Mouse (Mus musculus) CH12.LX (cell line): Measurements from ENCODE around the gene Nkx3-2. TPM values are rescaled to one million over a fixed set of nuclear protein-coding genes. Genes with fewer than 3 reads are reported as not detected.
A peak's percentile ranks its signal among the peaks of the same experiment; 100 is the strongest.

Source experiments
- DNase-seq: peaks from one replicate; pipeline ENCODE4 v3.0.0-alpha.2; 2013; ENCODE audit errors: extremely low read depth
- H3K27ac ChIP-seq: 2 replicates; pipeline ENCODE4 v1.5.1; 2012; ENCODE audit warnings: low read depth, mild to moderate bottlenecking, control low read depth, moderate library complexity; ENCODE audit not compliant: insufficient read depth
- H3K27me3 ChIP-seq: replicated peaks from 2 replicates; pipeline ENCODE3; 2012; ENCODE audit warnings: inconsistent platforms
- H3K36me3 ChIP-seq, 2 experiments: replicated peaks in 1 of 2; 2 replicates each; pipeline versions ENCODE3 to v1.6.1; 2012; ENCODE audit warnings: inconsistent platforms in 1 of 2, low read length in 1 of 2, mild to moderate bottlenecking in 1 of 2, mixed read lengths in 1 of 2, moderate library complexity in 1 of 2; ENCODE audit not compliant: control insufficient read depth in 1 of 2, insufficient read depth in 1 of 2
- H3K4me1 ChIP-seq, 2 experiments: 2 replicates each; pipeline ENCODE4 v1.6.1; 2012; ENCODE audit warnings: inconsistent platforms in 1 of 2, moderate library complexity in 1 of 2; ENCODE audit not compliant: insufficient read depth in 2 of 2, control insufficient read depth in 1 of 2
- H3K4me2 ChIP-seq: 2 replicates; pipeline ENCODE4 v1.6.1; 2012; ENCODE audit warnings: low read depth, mild to moderate bottlenecking, control low read depth; ENCODE audit not compliant: poor library complexity, insufficient read depth, severe bottlenecking
- H3K4me3 ChIP-seq, 3 experiments: fragments of 150-350 bp in 1 of 3; sonication (generic) in 1 of 3; replicated peaks in 1 of 3; 2 replicates each; pipeline versions ENCODE3 to v1.5.1; 2011 to 2012; ENCODE audit warnings: low read depth in 2 of 3, low read length in 2 of 3, mild to moderate bottlenecking in 2 of 3, moderate library complexity in 2 of 3, control low read depth in 1 of 3, improper control_type of control experiment in 1 of 3, inconsistent platforms in 1 of 3, mixed read lengths in 1 of 3; ENCODE audit not compliant: poor library complexity in 1 of 3
- H3K79me2 ChIP-seq: replicated peaks from 2 replicates; pipeline ENCODE4 v1.6.1; 2012; ENCODE audit warnings: mild to moderate bottlenecking, moderate library complexity; ENCODE audit not compliant: control insufficient read depth, poor library complexity, insufficient read depth, severe bottlenecking; ENCODE audit errors: extremely low read depth
- H3K9ac ChIP-seq: 2 replicates; pipeline ENCODE4 v1.6.1; 2012; ENCODE audit warnings: low read depth, mild to moderate bottlenecking, control low read depth, moderate library complexity; ENCODE audit not compliant: insufficient read depth
- H3K9me3 ChIP-seq: replicated peaks from 2 replicates; pipeline ENCODE3; 2012; ENCODE audit warnings: low read length, inconsistent platforms, mixed read lengths
- CHD1 ChIP-seq: IDR thresholded peaks from 2 replicates; pipeline ENCODE4 v1.6.1; 2012; ENCODE audit warnings: low read depth, low read length, improper control_type of control experiment, inconsistent platforms
- CHD2 ChIP-seq: IDR thresholded peaks from 2 replicates; pipeline ENCODE4 v1.6.1; 2011; ENCODE audit warnings: low read length, improper control_type of control experiment
- E2F4 ChIP-seq: IDR thresholded peaks from 2 replicates; pipeline ENCODE4 v1.6.1; 2011; ENCODE audit warnings: low read depth, low read length, improper control_type of control experiment; ENCODE audit not compliant: insufficient replicate concordance
- ELF1 ChIP-seq: IDR thresholded peaks from 2 replicates; pipeline ENCODE4 v1.6.1; 2014; ENCODE audit warnings: low read depth, mild to moderate bottlenecking, inconsistent platforms, low read length, improper control_type of control experiment
- EP300 ChIP-seq: IDR thresholded peaks from 2 replicates; pipeline ENCODE4 v1.6.1; 2011; ENCODE audit warnings: low read length, improper control_type of control experiment
- ETS1 ChIP-seq: conservative IDR thresholded peaks from 2 replicates; pipeline ENCODE4 v1.6.1; 2012; ENCODE audit warnings: low read depth, mild to moderate bottlenecking, inconsistent platforms, low read length, improper control_type of control experiment, moderate library complexity
- HCFC1 ChIP-seq: IDR thresholded peaks from 2 replicates; pipeline ENCODE4 v1.6.1; 2012; ENCODE audit warnings: low read depth, mild to moderate bottlenecking, inconsistent platforms, low read length, improper control_type of control experiment
- IRF4 ChIP-seq: IDR thresholded peaks from 2 replicates; pipeline ENCODE4 v1.6.1; 2014; ENCODE audit warnings: low read depth, mild to moderate bottlenecking, inconsistent platforms, low read length, improper control_type of control experiment
- JUN ChIP-seq: IDR thresholded peaks from 2 replicates; pipeline ENCODE4 v1.6.1; 2011; ENCODE audit warnings: low read depth, mild to moderate bottlenecking, low read length, improper control_type of control experiment, moderate library complexity; ENCODE audit not compliant: insufficient read depth
- JUND ChIP-seq: conservative IDR thresholded peaks from 2 replicates; pipeline ENCODE4 v1.6.1; 2011; ENCODE audit warnings: low read depth, low read length, improper control_type of control experiment
- KAT2A ChIP-seq: IDR thresholded peaks from 2 replicates; pipeline ENCODE4 v1.6.1; 2012; ENCODE audit warnings: low read length, improper control_type of control experiment, inconsistent platforms; ENCODE audit not compliant: insufficient replicate concordance
- MAFK ChIP-seq: IDR thresholded peaks from 2 replicates; pipeline ENCODE4 v1.6.1; 2011; ENCODE audit warnings: low read length, improper control_type of control experiment; ENCODE audit not compliant: insufficient replicate concordance
- MAX ChIP-seq: IDR thresholded peaks from 2 replicates; pipeline ENCODE4 v1.6.1; 2011; ENCODE audit warnings: low read length, improper control_type of control experiment
- MAZ ChIP-seq: IDR thresholded peaks from 2 replicates; pipeline ENCODE4 v1.6.1; 2012; ENCODE audit warnings: low read depth, mild to moderate bottlenecking, inconsistent platforms, low read length, improper control_type of control experiment, moderate library complexity
- MEF2A ChIP-seq: IDR thresholded peaks from 2 replicates; pipeline ENCODE4 v1.6.1; 2014; ENCODE audit warnings: low read depth, mild to moderate bottlenecking, inconsistent platforms, low read length, improper control_type of control experiment, borderline replicate concordance
- MXI1 ChIP-seq: IDR thresholded peaks from 2 replicates; pipeline ENCODE4 v1.6.1; 2011; ENCODE audit warnings: mild to moderate bottlenecking, low read depth, low read length, improper control_type of control experiment
- MYC ChIP-seq: IDR thresholded peaks from 2 replicates; pipeline ENCODE4 v1.6.1; 2011; ENCODE audit warnings: low read depth, mild to moderate bottlenecking, improper control_type of control experiment, low read length
- NELFE ChIP-seq: IDR thresholded peaks from 2 replicates; pipeline ENCODE4 v1.6.1; 2011; ENCODE audit warnings: low read depth, low read length, improper control_type of control experiment
- NRF1 ChIP-seq: IDR thresholded peaks from 2 replicates; pipeline ENCODE4 v1.6.1; 2014; ENCODE audit warnings: low read depth, mild to moderate bottlenecking, inconsistent platforms, low read length, improper control_type of control experiment, moderate library complexity
- POLR2AphosphoS2 ChIP-seq: IDR thresholded peaks from 2 replicates; pipeline ENCODE4 v1.6.1; 2011; ENCODE audit warnings: low read depth, low read length, improper control_type of control experiment
- RCOR1 ChIP-seq: conservative IDR thresholded peaks from 2 replicates; pipeline ENCODE4 v1.6.1; 2012; ENCODE audit warnings: low read depth, mild to moderate bottlenecking, inconsistent platforms, low read length, improper control_type of control experiment
- SIN3A ChIP-seq: IDR thresholded peaks from 2 replicates; pipeline ENCODE4 v1.6.1; 2012; ENCODE audit warnings: low read length, improper control_type of control experiment, inconsistent platforms
- SMC3 ChIP-seq: IDR thresholded peaks from 2 replicates; pipeline ENCODE4 v1.6.1; 2011; ENCODE audit warnings: low read depth, low read length, improper control_type of control experiment
- TCF12 ChIP-seq: IDR thresholded peaks from 2 replicates; pipeline ENCODE4 v1.6.1; 2014; ENCODE audit warnings: low read depth, mild to moderate bottlenecking, inconsistent platforms, low read length, improper control_type of control experiment
- UBTF ChIP-seq: IDR thresholded peaks from 2 replicates; pipeline ENCODE4 v1.6.1; 2012; ENCODE audit warnings: low read depth, mild to moderate bottlenecking, inconsistent platforms, low read length, improper control_type of control experiment, moderate library complexity
- USF2 ChIP-seq: conservative IDR thresholded peaks from 2 replicates; pipeline ENCODE4 v1.6.1; 2011; ENCODE audit warnings: low read depth, low read length, improper control_type of control experiment
- dilution Hi-C: fragments of 300-500 bp; cut with MboI; formaldehyde crosslinking; loops from 2 replicates; pipeline ENCODE4 v1.14.3; 2020; ENCODE audit warnings: low sequenced_read_pairs; ENCODE audit not compliant: extremely low pct_unique_long_range_greater_than_20kb, extremely low pct_ligation_motif_present
- in situ Hi-C: fragments of 300-500 bp; cut with MboI; formaldehyde crosslinking; loops from 3 replicates; pipeline ENCODE4 v1.14.3; 2019; ENCODE audit warnings: low sequenced_read_pairs, low pct_ligation_motif_present, low pct_unique_long_range_greater_than_20kb, mixed read lengths
- polyA plus RNA-seq: library from polyadenylated mRNA; unstranded; fragments of >175 nt; gene quantifications from 2 replicates; pipeline ENCODE4 v1.2.1, GENCODE M21; 2012; ENCODE audit warnings: low read depth; ENCODE audit not compliant: insufficient read length
- total RNA-seq, 2 experiments: library from RNA; depleted of rRNA; stranded (reverse); fragments of 300-350 nt in 1 of 2; fragments of >200 nt in 1 of 2; gene quantifications; 2 replicates each; pipeline ENCODE4 v1.2.3; 2012 to 2014

Gene Nkx3-2
- total and polyA plus RNA-seq, 3 experiments = not detected

GRCm38 (mm10) chr5:41738817-41739216, 25.5 kb downstream of the Nkx3-2 start:
- Histone ChIP-seq H3K4me1 (peaks cover 0 to 7% of the 10 kb centered on the region in 2 experiments; a peak in 2 of 4 replicates), H3K27me3 (no peaks in the 10 kb centered on the region), H3K9ac (peak overlapping the region; percentile 7; the same call in 1 of the 2 replicates), H3K9me3 (peaks cover 5% of the 10 kb centered on the region), H3K36me3 (no peaks in the 10 kb centered on the region), H3K79me2 (no peaks in the 10 kb centered on the region), H3K27ac (no peak overlapping the region), H3K4me3 (no peak overlapping the region), H3K4me2 (peak overlapping the region; percentile 61)
- DNase-seq = peak; percentile 83
- dilution Hi-C loops (no loop called here), in situ Hi-C loops (no loop called here)
- TF ChIP-seq IRF4 = peak; percentile 62
- peak; percentile 76 for TF ChIP-seq ELF1
- peak; percentile 66 for TF ChIP-seq SIN3A
- TF ChIP-seq JUND = peak; percentile 12; the same call in 1 of the 2 replicates
- no peak for TF ChIP-seq KAT2A
- TF ChIP-seq MYC = 0 out of 2 replicates have a peak, but pooled peaks have one; percentile 44
- no peak for TF ChIP-seq USF2
- TF ChIP-seq EP300 = peak; percentile 36; the same call in 1 of the 2 replicates
- TF ChIP-seq NRF1 = no peak
- TF ChIP-seq E2F4 = no peak
- TF ChIP-seq HCFC1 = peak; percentile 46
- peak; percentile 30; the same call in 1 of the 2 replicates for TF ChIP-seq JUN
- TF ChIP-seq MAX = peak; percentile 62; the same call in 1 of the 2 replicates
- TF ChIP-seq MAFK = peak; percentile 46; the same call in 1 of the 2 replicates
- no peak for TF ChIP-seq CHD1

DNA sequence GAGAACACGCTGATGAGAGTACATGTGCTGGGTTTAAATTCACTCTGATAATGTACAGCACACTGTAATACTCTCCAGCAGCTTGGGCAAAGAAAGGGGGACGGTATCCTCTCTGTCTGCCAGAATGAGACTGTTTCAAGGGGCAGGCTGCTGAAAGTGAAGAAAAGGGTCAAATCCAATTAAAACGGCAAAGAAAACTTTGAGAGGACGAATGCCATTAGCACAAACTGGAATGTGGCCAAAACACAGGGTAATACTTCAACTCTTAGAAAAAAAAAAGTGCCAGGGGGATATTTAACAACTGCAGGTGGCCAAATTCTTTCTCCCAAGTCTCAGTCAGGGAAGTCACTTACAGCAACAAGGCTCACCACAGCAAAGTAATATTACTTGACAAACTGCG, 27.3 kb downstream of the Nkx3-2 start:
- Histone ChIP-seq H3K79me2 (no peaks in the 10 kb centered on the region), H3K4me3 (no peak overlapping the region), H3K9ac (no peak overlapping the region), H3K27me3 (no peaks in the 10 kb centered on the region), H3K4me2 (no peak overlapping the region), H3K9me3 (peaks cover 5% of the 10 kb centered on the region), H3K27ac (no peak overlapping the region), H3K36me3 (no peaks in the 10 kb centered on the region), H3K4me1 (peaks cover 0 to 7% of the 10 kb centered on the region in 2 experiments; a peak in 2 of 4 replicates)
- no peak for TF ChIP-seq UBTF
- no peak for TF ChIP-seq MAZ
- no peak for TF ChIP-seq POLR2AphosphoS2
- no peak for TF ChIP-seq NRF1
- no peak for TF ChIP-seq JUND
- TF ChIP-seq CHD1 = no peak
- TF ChIP-seq KAT2A = no peak
- TF ChIP-seq RCOR1 = no peak
- no peak for TF ChIP-seq SMC3
- TF ChIP-seq IRF4 = no peak
- TF ChIP-seq ETS1 = no peak
- no peak for TF ChIP-seq EP300
- TF ChIP-seq HCFC1 = no peak
- no peak for TF ChIP-seq MXI1
- no peak for TF ChIP-seq E2F4
- TF ChIP-seq NELFE = no peak
- TF ChIP-seq TCF12 = no peak
- TF ChIP-seq JUN = no peak
- TF ChIP-seq MEF2A = no peak
- no peak for TF ChIP-seq CHD2
- dilution Hi-C loops = no loop called here
- DNase-seq = no peak
- in situ Hi-C loops = no loop called here
